10 mouse cellular contexts compared by ENCODE assay signal in the genomic region with DNA sequence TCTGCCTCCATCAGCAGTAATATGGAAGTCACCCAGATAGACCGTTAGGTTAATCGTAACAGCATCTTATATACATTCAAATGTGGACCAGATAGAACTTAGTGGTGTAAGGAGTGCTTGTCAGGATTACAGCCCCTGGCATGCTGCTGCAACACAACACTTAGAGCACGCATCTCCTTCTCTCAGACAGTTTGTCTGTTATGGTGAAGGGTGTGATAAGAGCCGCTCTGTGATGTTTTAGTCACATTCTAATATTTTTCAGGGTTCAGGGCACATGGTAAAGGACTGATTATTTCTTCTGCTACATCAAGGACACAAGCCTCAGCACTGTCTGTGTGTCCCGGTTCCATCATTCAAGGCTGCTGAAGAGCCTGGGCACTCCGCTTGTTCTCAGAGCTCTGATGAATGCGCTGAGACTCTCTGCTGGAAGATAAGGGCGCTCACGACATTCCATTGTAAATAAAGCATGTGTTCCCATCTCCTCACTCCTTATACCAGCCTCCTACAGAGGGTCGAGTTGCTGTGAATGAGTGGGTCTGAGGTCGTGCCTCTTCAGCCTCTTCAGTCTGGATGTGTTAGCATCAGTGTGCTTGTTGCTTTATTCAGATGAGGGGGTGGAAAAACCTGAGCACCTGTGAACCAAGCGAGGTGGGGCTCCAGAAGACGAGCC. TPM values are rescaled to one million over a fixed set of nuclear protein-coding genes. Genes with fewer than 3 reads are reported as not detected.
DNase-seq lines count a peak whose midpoint lies in the region; ATAC-seq and TF ChIP-seq lines count a peak whose summit lies in the region.
"Had no signal": no experiment of that assay in that cellular context is flagged by ENCODE, and none has a peak within 500 bp of the region (broad histone marks: within the 10 kb centered on the region; RNA-seq: fewer than 3 reads in every experiment).

No protein-coding gene starts in this region.

- H3K27ac ChIP-seq in kidney, embryonic 16.5 days (ENCODE audit: low read length) = peak overlapping the region; percentile 95
- H3K27ac ChIP-seq in kidney, adult 2 months (ENCODE audit: insufficient read depth, low read depth, low read length) = no peak overlapping the region
- H3K27ac ChIP-seq in embryonic facial prominence, embryonic 13.5 days = peak overlapping the region; percentile 98
- peak overlapping the region; percentile 85 for H3K27ac ChIP-seq in hindbrain, embryonic 12.5 days
- no peak overlapping the region for H3K27ac ChIP-seq in midbrain, embryonic 11.5 days (ENCODE audit: low read depth, low read length)

- peak overlapping the region; percentile 37; the same call in 1 of the 2 replicates for H3K9ac ChIP-seq in kidney, embryonic 16.5 days (replicated peaks; ENCODE audit: low read length)
- 0 out of 2 replicates have a peak overlapping the region, but pooled peaks have one; percentile 44 for H3K9ac ChIP-seq in embryonic facial prominence, embryonic 13.5 days
- 0 out of 2 replicates have a peak overlapping the region, but pooled peaks have one; percentile 5 for H3K9ac ChIP-seq in hindbrain, embryonic 12.5 days
- peak overlapping the region; percentile 16; the same call in 1 of the 2 replicates for H3K9ac ChIP-seq in midbrain, embryonic 11.5 days (ENCODE audit: low read length)

- no peak for TF ChIP-seq POLR2A in kidney, adult 2 months (IDR thresholded peaks at IDR 0.05; ENCODE audit: low read depth, low read length)

- DNase-seq in kidney, adult 2 months = no peak
- DNase-seq in midbrain, embryonic 11.5 days (ENCODE audit: low spot score, missing footprints) = no peak
- DNase-seq in natural killer cell, adult 2 months (ENCODE audit: low spot score in 2 of 2) = no peak
- DNase-seq in cerebellum, adult 9-11 months = no peak
- DNase-seq: cerebellum, adult 11-12 months had no signal

- no peak for ATAC-seq in kidney, embryonic 16.5 days (ENCODE audit: low FRiP score, low TSS enrichment)
- no peak for ATAC-seq in embryonic facial prominence, embryonic 13.5 days (ENCODE audit: insufficient number of reproducible peaks, insufficient read depth, low FRiP score, low TSS enrichment, low read depth)
- ATAC-seq in hindbrain, embryonic 12.5 days (ENCODE audit: low FRiP score) = peak; percentile 14; the same call in 1 of the 2 replicates
- ATAC-seq in midbrain, embryonic 11.5 days (ENCODE audit: low FRiP score) = no peak
- no peak for ATAC-seq in inflammation-experienced regulatory T-cells, adult 6 months

- H3K9me3 ChIP-seq in kidney, embryonic 16.5 days (ENCODE audit: low read length) = no peaks in the 10 kb centered on the region
- no peaks in the 10 kb centered on the region for H3K9me3 ChIP-seq in embryonic facial prominence, embryonic 13.5 days
- no peaks in the 10 kb centered on the region for H3K9me3 ChIP-seq in hindbrain, embryonic 12.5 days (replicated peaks)
- H3K9me3 ChIP-seq in midbrain, embryonic 11.5 days (ENCODE audit: control insufficient read depth, low read length) = no peaks in the 10 kb centered on the region

- no peak overlapping the region for H3K4me3 ChIP-seq in kidney, embryonic 16.5 days (ENCODE audit: low read length)
- H3K4me3 ChIP-seq in kidney, adult 2 months (ENCODE audit: insufficient read depth, low read depth, low read length) = no peak overlapping the region
- no peak overlapping the region for H3K4me3 ChIP-seq in embryonic facial prominence, embryonic 13.5 days
- H3K4me3 ChIP-seq in hindbrain, embryonic 12.5 days = no peak overlapping the region
- H3K4me3 ChIP-seq in midbrain, embryonic 11.5 days (ENCODE audit: low read depth, low read length) = no peak overlapping the region
- H3K4me3 ChIP-seq: myocyte had no signal

- no peaks in the 10 kb centered on the region for H3K27me3 ChIP-seq in kidney, embryonic 16.5 days (ENCODE audit: insufficient read depth, low read length)
- H3K27me3 ChIP-seq in kidney, adult 2 months (replicated peaks; ENCODE audit: control insufficient read depth, insufficient read depth, low read length) = no peaks in the 10 kb centered on the region
- no peaks in the 10 kb centered on the region for H3K27me3 ChIP-seq in embryonic facial prominence, embryonic 13.5 days
- no peaks in the 10 kb centered on the region for H3K27me3 ChIP-seq in hindbrain, embryonic 12.5 days
- H3K27me3 ChIP-seq in midbrain, embryonic 11.5 days (ENCODE audit: control insufficient read depth, insufficient read depth, low read length) = no peaks in the 10 kb centered on the region; the same call in 1 of the 2 replicates

- no peak overlapping the region for H3K4me2 ChIP-seq in kidney, embryonic 16.5 days (replicated peaks; ENCODE audit: low read depth, low read length)
- peak overlapping the region; percentile 52; the same call in 1 of the 2 replicates for H3K4me2 ChIP-seq in embryonic facial prominence, embryonic 13.5 days
- no peak overlapping the region for H3K4me2 ChIP-seq in hindbrain, embryonic 12.5 days (replicated peaks)
- H3K4me2 ChIP-seq in midbrain, embryonic 11.5 days = no peak overlapping the region

- TF ChIP-seq CTCF in kidney, adult 2 months (conservative IDR thresholded peaks at IDR 0.05; ENCODE audit: insufficient read depth, insufficient read length, low read depth, low read length) = no peak

- 33% methylated on average over 13 of the region's 13 CpGs for WGBS in kidney, embryonic 16.5 days
- 57% methylated on average over 13 of the region's 13 CpGs for WGBS in kidney, adult 2 months
- 34% methylated on average over 13 of the region's 13 CpGs for WGBS in embryonic facial prominence, embryonic 13.5 days
- 48% methylated on average over 13 of the region's 13 CpGs for WGBS in hindbrain, embryonic 12.5 days
- 48% methylated on average over 13 of the region's 13 CpGs for WGBS in midbrain, embryonic 11.5 days

- no peaks in the 10 kb centered on the region for H3K36me3 ChIP-seq in kidney, embryonic 16.5 days (ENCODE audit: insufficient read depth, low read length)
- no peaks in the 10 kb centered on the region for H3K36me3 ChIP-seq in kidney, adult 2 months (ENCODE audit: control insufficient read depth, insufficient read depth, low read length)
- H3K36me3 ChIP-seq in embryonic facial prominence, embryonic 13.5 days = peaks cover 4% of the 10 kb centered on the region; the same call in 1 of the 2 replicates
- H3K36me3 ChIP-seq in hindbrain, embryonic 12.5 days = no peaks in the 10 kb centered on the region
- no peaks in the 10 kb centered on the region for H3K36me3 ChIP-seq in midbrain, embryonic 11.5 days (ENCODE audit: control insufficient read depth, insufficient read depth, low read length)

- peaks cover 69% of the 10 kb centered on the region for H3K4me1 ChIP-seq in kidney, embryonic 16.5 days (ENCODE audit: insufficient read depth, low read length)
- peaks cover 17% of the 10 kb centered on the region for H3K4me1 ChIP-seq in kidney, adult 2 months (ENCODE audit: control insufficient read depth, insufficient read depth, low read length)
- H3K4me1 ChIP-seq in embryonic facial prominence, embryonic 13.5 days = peaks cover 89% of the 10 kb centered on the region
- peaks cover 46% of the 10 kb centered on the region for H3K4me1 ChIP-seq in hindbrain, embryonic 12.5 days
- peaks cover 28% of the 10 kb centered on the region for H3K4me1 ChIP-seq in midbrain, embryonic 11.5 days (ENCODE audit: control insufficient read depth, insufficient read depth, low read length)

RNA-seq across cellular contexts. Expression of gene Notch2, which starts 48.5 kb away (rescaled TPM):
- polyA plus RNA-seq in kidney, embryonic 16.5 days (2015; fragmentation: Nextera tagmentation; extraction: Ambion mirVana) = 31.1 and 33.8 TPM in 2 replicates
- polyA plus RNA-seq in kidney, adult 2 months (2012; rRNA removed) = 16.3 and 20.0 TPM in 2 replicates
- polyA plus RNA-seq in embryonic facial prominence, embryonic 13.5 days (2015; fragmentation: Nextera tagmentation; extraction: Ambion mirVana) = 35.4 and 37.8 TPM in 2 replicates
- polyA plus RNA-seq in hindbrain, embryonic 12.5 days (2016; fragmentation: Nextera tagmentation; extraction: Ambion mirVana) = 26.5 and 30.1 TPM in 2 replicates
- polyA plus RNA-seq in midbrain, embryonic 11.5 days (2014; fragmentation: Nextera tagmentation; extraction: Ambion mirVana) = 17.0 and 17.6 TPM in 2 replicates
- 10 to 100 TPM; 13.2 to 20.4 (median 15.1) TPM for polyA plus RNA-seq in inflammation-experienced regulatory T-cells, adult 6 months (2017; shearing (Covaris generic))

Comparison
In these comparisons a context has a peak if more than half of its experiments do, and no peak if none do; other contexts are left out.
1. H3K27ac ChIP-seq: peak in kidney, embryonic 16.5 days (single experiment), embryonic facial prominence, embryonic 13.5 days (single experiment) and hindbrain, embryonic 12.5 days (single experiment); none in kidney, adult 2 months (single experiment) and midbrain, embryonic 11.5 days (single experiment).
2. Peak in every context shown above with its lines, with median percentiles within 50 percentile points of each other: H3K9ac ChIP-seq.